Mouse (Mus musculus) adrenal gland, postnatal 36 days (tissue): ENCODE measurements around the gene Trappc12. TPM values are rescaled to one million over a fixed set of nuclear protein-coding genes. Genes with fewer than 3 reads are reported as not detected.

Experiments used
- DNase-seq, 2 experiments: peaks; one replicate each; pipeline ENCODE4 v3.0.0; 2021; ENCODE audit warnings: mixed read lengths in 1 of 2
- microRNA-seq: library from miRNA; unstranded; fragments of <30 nt; microRNA quantifications from one replicate; pipeline ENCODE4 v1.2.0, GENCODE M21; 2021
- total RNA-seq, 2 experiments: library from RNA; stranded (reverse); gene quantifications; 2 replicates each; pipeline ENCODE4 v1.2.3; 2021

Gene Trappc12
- total RNA-seq, 2 experiments from 2014 or later = 35.8 to 43.0 TPM

DNA sequence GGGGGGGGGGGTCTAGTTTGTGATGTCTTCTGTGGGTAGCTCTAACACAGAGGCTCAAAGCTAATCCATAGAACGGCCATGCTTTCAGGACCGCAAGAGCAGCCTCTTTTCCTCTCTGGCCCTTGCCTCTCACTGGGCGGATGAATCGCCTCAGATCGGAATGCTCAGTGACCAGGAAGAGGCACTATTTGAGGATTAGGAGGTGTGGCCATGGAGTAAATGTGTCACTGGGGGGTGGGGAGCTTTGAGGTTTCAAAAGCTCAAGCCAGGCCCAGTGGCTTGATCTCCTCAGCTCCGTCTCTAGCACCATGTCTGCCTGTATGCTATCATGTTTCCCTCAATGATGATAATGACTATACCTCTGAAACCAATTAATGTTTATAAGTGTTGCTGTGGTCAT, 61.3 kb downstream of the Trappc12 start:
- DNase-seq = no peak

DNA sequence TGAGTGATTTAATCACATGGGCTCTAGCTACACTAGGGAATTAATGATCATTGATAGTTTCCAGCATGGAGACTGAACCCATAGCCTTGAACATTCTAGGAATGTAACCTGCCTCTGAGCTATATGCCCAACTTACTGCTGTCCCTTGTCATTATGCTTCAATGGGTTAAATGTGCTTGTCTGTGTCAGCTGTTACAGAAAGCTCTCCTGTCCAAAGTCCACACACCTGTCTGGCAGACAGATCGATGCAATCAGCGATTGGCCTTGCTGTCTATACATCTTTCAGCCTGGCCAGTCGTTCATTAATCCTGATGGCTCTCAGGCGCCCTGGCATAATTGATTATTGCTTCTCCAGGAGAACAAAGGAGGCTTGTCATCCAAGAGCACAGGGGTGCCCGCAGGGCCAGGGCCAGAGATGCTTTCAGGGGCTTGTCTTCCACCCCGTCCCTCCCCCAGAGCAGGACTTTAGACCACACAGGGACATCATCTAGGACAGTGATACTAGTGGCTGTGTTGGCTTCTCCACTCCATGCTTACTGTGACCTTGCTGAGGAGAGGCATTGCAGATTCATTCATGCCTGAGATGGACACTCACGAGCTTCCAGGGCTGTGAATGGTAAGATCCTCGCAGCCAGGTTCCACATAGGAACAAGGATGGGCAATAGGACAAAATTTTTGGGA, 63.9 kb downstream of the Trappc12 start:
- no peak for DNase-seq

- DNase-seq = no peak
Measured at GRCm38 (mm10) chr12:28685771-28686170, 64.5 kb downstream of the Trappc12 start.

GRCm38 (mm10) chr12:28684674-28685073, 65.6 kb downstream of the Trappc12 start:
- no peak for DNase-seq

- no peak for DNase-seq
Measured at GRCm38 (mm10) chr12:28675925-28676209, 74.4 kb downstream of the Trappc12 start.

DNA sequence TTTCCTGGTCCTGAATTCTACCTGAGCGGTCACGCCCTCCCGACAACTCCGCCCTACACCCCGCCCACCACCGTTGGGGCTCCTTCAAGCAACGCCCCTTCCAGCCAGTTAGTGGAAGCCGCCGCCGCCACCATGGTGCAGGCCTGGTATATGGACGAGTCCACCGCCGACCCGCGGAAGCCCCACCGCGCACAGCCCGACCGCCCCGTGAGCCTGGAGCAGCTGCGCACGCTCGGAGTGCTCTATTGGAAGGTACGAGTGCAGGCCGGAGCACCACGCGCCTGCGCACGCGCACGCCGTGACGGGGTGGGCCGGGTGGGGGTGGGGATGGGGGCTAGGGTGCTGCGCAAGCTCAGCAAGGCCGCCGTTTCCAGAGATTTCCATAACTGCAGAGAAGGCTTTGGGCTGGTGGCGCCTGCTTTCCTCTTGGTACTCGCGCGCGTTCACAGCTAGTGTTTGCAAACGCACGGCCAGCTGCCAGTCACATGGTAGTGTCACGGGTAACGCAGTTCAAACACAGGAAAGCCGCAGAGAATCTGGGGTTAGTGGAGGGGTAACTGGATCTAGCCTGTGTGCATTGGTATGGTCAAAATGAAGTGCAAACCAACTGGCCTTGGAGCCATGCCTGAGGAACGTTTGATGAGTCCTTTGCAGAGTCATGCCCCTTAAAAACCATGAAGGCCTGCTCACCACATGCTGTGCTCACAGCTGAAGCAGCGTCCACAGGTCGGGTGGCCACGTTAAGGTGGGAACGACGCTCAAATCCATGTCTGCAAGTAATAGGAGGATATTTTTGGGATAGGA, 74.9 kb downstream of the Trappc12 start, which contains the start of gene Adi1:
Adi1 (plus strand) TSS at position 111 of the 804 bp plus-strand sequence.
- DNase-seq = peak; percentile 85 to 89

- DNase-seq = no peak
Measured at GRCm38 (mm10) chr12:28674038-28674720, 76.1 kb downstream of the Trappc12 start.

DNA sequence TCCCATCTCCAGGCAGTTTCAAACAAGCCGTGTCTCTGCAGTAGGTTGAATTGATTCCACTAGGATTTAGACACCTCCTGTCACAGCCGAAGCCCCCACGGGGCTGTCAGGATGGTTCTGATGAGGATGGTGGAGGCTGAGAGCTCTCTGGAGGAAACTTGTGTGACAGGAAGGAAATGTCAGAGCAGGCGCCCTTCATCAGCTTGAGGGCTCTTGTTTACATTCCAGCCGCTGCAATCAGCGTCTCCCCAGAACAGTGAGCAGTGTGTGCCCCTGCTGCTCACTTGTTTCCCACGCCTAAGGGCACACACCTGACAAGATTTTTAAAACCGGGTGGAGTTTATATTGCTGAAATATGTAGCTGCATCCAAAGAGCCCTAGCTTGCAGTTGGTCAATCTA, 83.0 kb downstream of the Trappc12 start:
- DNase-seq = no peak

GRCm38 (mm10) chr12:28666734-28667133, 83.5 kb downstream of the Trappc12 start:
- no peak for DNase-seq

DNA sequence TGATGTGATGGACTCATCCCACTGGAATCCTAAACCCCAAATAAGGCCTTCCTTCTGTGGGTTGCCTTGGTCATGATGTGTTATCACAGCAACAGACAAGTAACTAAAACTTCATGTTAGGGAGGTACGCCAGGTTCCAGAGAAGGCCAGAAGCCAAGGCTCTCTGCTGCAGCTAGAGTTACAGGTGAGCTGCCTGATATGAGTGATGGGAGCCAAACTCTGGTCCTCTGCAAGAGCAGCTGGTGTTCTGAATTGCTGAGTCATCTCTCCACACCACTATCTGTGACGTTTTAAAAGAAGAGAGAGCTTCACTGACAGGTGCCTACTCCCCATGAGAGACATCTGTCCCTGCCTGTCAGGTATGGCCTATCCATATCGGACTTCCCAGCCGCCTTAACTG, 87.6 kb downstream of the Trappc12 start:
- no peak for DNase-seq

GRCm38 (mm10) chr12:28649141-28650110, 100.8 kb downstream of the Trappc12 start, which contains the start of gene Rnaseh1:
Gene Rnaseh1, plus strand, starts transcription at chr12:28649602.
- DNase-seq = peak; percentile 92 to 95

Small RNA genes lying within 50 kb of the gene (microRNA-seq; reads per million reads assigned to microRNA genes)
- gene Mir6937 = not detected

Other genes starting within 250 kb of the Trappc12 start
- not detected for gene Dcdc2c, start 198.1 kb downstream of the Trappc12 start, total RNA-seq
- not detected for gene Allc, start 167.9 kb downstream of the Trappc12 start, total RNA-seq
- gene Colec11, start 127.1 kb downstream of the Trappc12 start, total RNA-seq = 1 to 10 TPM; 4.2 to 4.4 TPM
- gene Rps7, start 114.5 kb downstream of the Trappc12 start, total RNA-seq = 100 to 1,000 TPM; 436 to 474 TPM
- 10 to 100 TPM; 13.8 to 16.7 TPM for gene Rnaseh1, start 100.9 kb downstream of the Trappc12 start, total RNA-seq
- gene Adi1, start 75.2 kb downstream of the Trappc12 start, total RNA-seq = 10 to 100 TPM; 66.5 to 84.0 TPM
- 10 to 100 TPM; 16.7 to 20.2 TPM for gene Eipr1, start 1.3 kb upstream of the Trappc12 start, total RNA-seq